Mouse (Mus musculus): Measurements from ENCODE around the gene Polr3a.

DNA sequence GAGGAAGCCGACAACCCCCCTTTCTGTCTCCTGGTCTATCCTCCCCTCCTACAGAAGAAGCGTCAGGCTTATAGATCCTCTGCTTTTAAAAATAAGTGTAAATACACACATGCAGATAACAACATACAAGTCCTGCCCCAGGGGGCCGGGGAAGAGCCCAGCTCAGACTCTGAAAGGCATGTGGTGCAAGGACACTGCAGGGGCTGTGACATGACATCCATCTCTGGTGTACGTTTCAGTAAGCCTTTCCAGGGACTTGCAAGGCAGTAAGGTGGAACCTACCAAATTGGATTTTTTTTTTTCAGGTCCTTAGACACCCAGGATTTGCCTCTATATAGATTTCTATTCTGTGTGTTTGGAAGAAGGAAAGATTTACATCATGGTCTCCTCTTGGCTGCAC, 14.4 kb upstream of the Polr3a start:
- TF ChIP-seq ZC3H11A (IDR thresholded peaks at IDR 0.05; ENCODE audit: low read depth, low read length) (no peak), POLR2A (IDR thresholded peaks at IDR 0.05; ENCODE audit: low read depth, low read length) (no peak; the same call in 1 of the 2 replicates), CTCF (conservative IDR thresholded peaks at IDR 0.05 in 1 of 2, IDR thresholded peaks at IDR 0.05 in 1 of 2; ENCODE audit: low read depth in 2 of 2, low read length in 2 of 2) (no peak), MAFK (IDR thresholded peaks at IDR 0.05; ENCODE audit: insufficient replicate concordance, low read length) (no peak), MAX (IDR thresholded peaks at IDR 0.05; ENCODE audit: low read length) (no peak), HCFC1 (IDR thresholded peaks at IDR 0.05; ENCODE audit: low read depth, low read length) (no peak)
